Mouse (Mus musculus) midbrain, embryonic 16.5 days (tissue): ENCODE data around the gene Zfp511. TPM values are rescaled to one million over a fixed set of nuclear protein-coding genes. Genes with fewer than 3 reads are reported as not detected.

Experiments
- ATAC-seq: fragments of 200-750 bp; cut with Nextera tagmentation; 2 replicates; pipeline ENCODE4 v1.8.0; 2017; ENCODE audit warnings: moderate TSS enrichment
- H3K27ac ChIP-seq: fragments of 300-500 bp; sonication (generic); 2 replicates; pipeline ENCODE4 v1.5.1; 2014; ENCODE audit warnings: mild to moderate bottlenecking, low read length, mixed read lengths
- H3K27me3 ChIP-seq: fragments of 300-500 bp; sonication (generic); 2 replicates; pipeline ENCODE4 v1.6.1; 2014; ENCODE audit warnings: low read depth, low read length, mixed read lengths; ENCODE audit not compliant: control insufficient read depth, insufficient read depth
- H3K36me3 ChIP-seq: fragments of 300-500 bp; sonication (generic); 2 replicates; pipeline ENCODE4 v1.6.1; 2014; ENCODE audit warnings: mild to moderate bottlenecking, low read length, moderate library complexity, mixed read lengths; ENCODE audit not compliant: control insufficient read depth, insufficient read depth
- H3K4me1 ChIP-seq: fragments of 300-500 bp; sonication (generic); 2 replicates; pipeline ENCODE4 v1.6.1; 2014; ENCODE audit warnings: mild to moderate bottlenecking, low read length, mixed read lengths; ENCODE audit not compliant: control insufficient read depth, insufficient read depth
- H3K4me2 ChIP-seq: fragments of 300-500 bp; sonication (generic); 2 replicates; pipeline ENCODE4 v1.6.1; 2014; ENCODE audit warnings: mild to moderate bottlenecking, low read length, mixed read lengths
- H3K4me3 ChIP-seq: fragments of 300-500 bp; sonication (generic); 2 replicates; pipeline ENCODE4 v1.5.1; 2014; ENCODE audit warnings: low read depth, mild to moderate bottlenecking, low read length, moderate library complexity, mixed read lengths
- H3K9ac ChIP-seq: fragments of 300-500 bp; sonication (generic); 2 replicates; pipeline ENCODE4 v1.6.1; 2014; ENCODE audit warnings: low read depth, low read length, mixed read lengths
- H3K9me3 ChIP-seq: fragments of 300-500 bp; sonication (generic); replicated peaks from 2 replicates; pipeline ENCODE4 v1.6.1; 2014; ENCODE audit warnings: mild to moderate bottlenecking, low read length, mixed read lengths; ENCODE audit not compliant: control insufficient read depth, poor library complexity, severe bottlenecking
- WGBS: fragments of 180-500 bp; shearing (Covaris S2); extraction: QIAGEN DNeasy Blood & Tissue Kit; methylation state at CpG from one replicate; pipeline ENCODE4 v1.1.7; 2014; 5-methylcytosine and 5-hydroxymethylcytosine counted together
- polyA plus RNA-seq: library from polyadenylated mRNA; unstranded; fragments of >200 nt; fragmentation: Nextera tagmentation; extraction: Ambion mirVana; gene quantifications from 2 replicates; pipeline ENCODE4 v1.2.1, GENCODE M21; 2015

The Zfp511 gene
- polyA plus RNA-seq, 1 experiment from 2014 or later: 56.5 TPM

- peaks cover 23% of the 10 kb centered on the region for H3K27me3 ChIP-seq
- no peaks in the 10 kb centered on the region for H3K9me3 ChIP-seq
- 10% methylated on average over 7 of the region's 7 CpGs for WGBS
- H3K4me1 ChIP-seq: peaks cover 32% of the 10 kb centered on the region
- H3K27ac ChIP-seq: peak overlapping the region; percentile 81
- peak overlapping the region; percentile 79 for H3K9ac ChIP-seq
- no peaks in the 10 kb centered on the region for H3K36me3 ChIP-seq
- H3K4me3 ChIP-seq: peak overlapping the region; percentile 53
- no peak for ATAC-seq
- peak overlapping the region; percentile 88 for H3K4me2 ChIP-seq
Measured at GRCm38 (mm10) chr7:140058528-140058927, 22.3 kb downstream of the Zfp511 start.

- ATAC-seq: no peak
- Histone ChIP-seq H3K4me3 (no peak overlapping the region), H3K27me3 (peaks cover 26% of the 10 kb centered on the region), H3K36me3 (no peaks in the 10 kb centered on the region), H3K9me3 (no peaks in the 10 kb centered on the region), H3K27ac (no peak overlapping the region), H3K4me1 (peaks cover 32% of the 10 kb centered on the region), H3K9ac (no peak overlapping the region), H3K4me2 (no peak overlapping the region)
- 14% methylated on average over 4 of the region's 4 CpGs for WGBS
Measured at GRCm38 (mm10) chr7:140059601-140060000, 23.4 kb downstream of the Zfp511 start.

GRCm38 (mm10) chr7:140060936-140061831 is 25.0 kb downstream of the Zfp511 start:
- under 1% methylated on average over 47 of the region's 47 CpGs for WGBS
- Histone ChIP-seq H3K36me3 (no peaks in the 10 kb centered on the region), H3K27me3 (peaks cover 26% of the 10 kb centered on the region), H3K4me3 (peak overlapping the region; percentile 38), H3K9me3 (no peaks in the 10 kb centered on the region), H3K4me1 (peaks cover 32% of the 10 kb centered on the region), H3K9ac (peak overlapping the region; percentile 67), H3K27ac (peak overlapping the region; percentile 12; the same call in 1 of the 2 replicates), H3K4me2 (peak overlapping the region; percentile 85)
- peak; percentile 37 for ATAC-seq

DNA sequence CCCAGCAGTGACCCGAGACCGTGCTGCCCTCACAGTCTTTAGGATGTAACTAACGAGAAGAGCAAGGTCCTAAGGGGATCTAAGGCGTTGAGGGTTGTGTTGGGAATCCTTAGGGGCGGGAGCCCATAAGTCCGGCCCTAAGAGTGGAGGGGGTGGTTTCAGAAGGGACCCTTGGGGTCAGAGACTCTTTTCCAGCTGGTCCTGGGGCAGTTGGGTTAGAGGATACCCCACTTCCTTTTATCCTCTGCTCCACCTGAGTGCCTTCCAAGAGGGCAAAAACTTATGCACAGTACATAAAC is 25.6 kb downstream of the Zfp511 start:
- WGBS: 1% methylated on average over 6 of the region's 6 CpGs
- H3K27ac ChIP-seq: no peak overlapping the region
- H3K4me3 ChIP-seq: peak overlapping the region; percentile 38
- no peaks in the 10 kb centered on the region for H3K9me3 ChIP-seq
- H3K27me3 ChIP-seq: peaks cover 28% of the 10 kb centered on the region
- peak overlapping the region; percentile 85 for H3K4me2 ChIP-seq
- ATAC-seq: no peak
- H3K9ac ChIP-seq: peak overlapping the region; percentile 67; the same call in 1 of the 2 replicates
- H3K4me1 ChIP-seq: peaks cover 32% of the 10 kb centered on the region
- H3K36me3 ChIP-seq: no peaks in the 10 kb centered on the region

GRCm38 (mm10) chr7:140062307-140062706 is 26.1 kb downstream of the Zfp511 start:
- 13% methylated on average over 11 of the region's 11 CpGs for WGBS
- Histone ChIP-seq H3K4me3 (no peak overlapping the region), H3K27ac (no peak overlapping the region), H3K9me3 (no peaks in the 10 kb centered on the region), H3K4me1 (peaks cover 31% of the 10 kb centered on the region), H3K36me3 (no peaks in the 10 kb centered on the region), H3K4me2 (no peak overlapping the region), H3K9ac (no peak overlapping the region), H3K27me3 (peaks cover 29% of the 10 kb centered on the region)
- no peak; the same call in 1 of the 2 replicates for ATAC-seq

- peaks cover 29% of the 10 kb centered on the region for H3K27me3 ChIP-seq
- H3K9ac ChIP-seq: no peak overlapping the region
- ATAC-seq: no peak
- H3K9me3 ChIP-seq: no peaks in the 10 kb centered on the region
- H3K4me1 ChIP-seq: peaks cover 27% of the 10 kb centered on the region
- H3K27ac ChIP-seq: no peak overlapping the region
- no peak overlapping the region for H3K4me3 ChIP-seq
- no peak overlapping the region for H3K4me2 ChIP-seq
- 21% methylated on average over 7 of the region's 7 CpGs for WGBS
- H3K36me3 ChIP-seq: no peaks in the 10 kb centered on the region
Measured at GRCm38 (mm10) chr7:140063092-140063491, 26.9 kb downstream of the Zfp511 start.

- H3K36me3 ChIP-seq: peaks cover 26% of the 10 kb centered on the region
- no peak overlapping the region for H3K4me2 ChIP-seq
- H3K4me1 ChIP-seq: no peaks in the 10 kb centered on the region
- peaks cover 63% of the 10 kb centered on the region for H3K27me3 ChIP-seq
- no peak overlapping the region for H3K9ac ChIP-seq
- H3K27ac ChIP-seq: no peak overlapping the region
- WGBS: 73% methylated on average over 6 of the region's 6 CpGs
- ATAC-seq: no peak
- H3K9me3 ChIP-seq: no peaks in the 10 kb centered on the region
- no peak overlapping the region for H3K4me3 ChIP-seq
Measured at GRCm38 (mm10) chr7:140067397-140067796, 31.2 kb downstream of the Zfp511 start.

GRCm38 (mm10) chr7:140070042-140070711 is 34.0 kb downstream of the Zfp511 start:
- H3K9ac ChIP-seq: no peak overlapping the region
- 30% methylated on average over 39 of the region's 39 CpGs for WGBS
- H3K27ac ChIP-seq: no peak overlapping the region
- H3K4me2 ChIP-seq: peak overlapping the region; percentile 31
- no peak for ATAC-seq
- no peaks in the 10 kb centered on the region for H3K4me1 ChIP-seq
- H3K9me3 ChIP-seq: no peaks in the 10 kb centered on the region
- H3K36me3 ChIP-seq: peaks cover 36% of the 10 kb centered on the region
- no peak overlapping the region for H3K4me3 ChIP-seq
- peaks cover 55% of the 10 kb centered on the region for H3K27me3 ChIP-seq

DNA sequence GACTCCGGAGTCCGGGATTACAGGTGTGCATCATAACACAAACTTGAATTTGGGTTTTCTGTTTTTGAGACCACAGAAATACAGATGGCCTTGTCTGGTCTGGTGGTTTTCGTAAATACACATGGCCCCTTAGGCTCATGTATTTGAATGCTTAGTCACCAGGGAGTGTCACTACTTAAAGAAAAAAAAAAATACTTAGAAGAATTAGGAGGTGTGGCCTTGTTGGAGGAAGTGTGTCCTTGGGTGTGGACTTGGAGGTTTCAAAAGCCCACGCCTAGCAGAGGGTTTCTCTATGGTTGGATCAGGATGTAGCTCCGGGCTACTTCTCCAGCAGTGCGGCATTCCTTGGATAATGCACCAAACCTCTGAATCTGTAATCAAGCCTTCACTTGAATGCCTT is 41.5 kb downstream of the Zfp511 start:
- 79% methylated on average over 6 of the region's 6 CpGs for WGBS
- Histone ChIP-seq H3K9ac (no peak overlapping the region), H3K27ac (no peak overlapping the region)

More for the DNA sequence above, 41.5 kb downstream of the Zfp511 start:
- no peak for ATAC-seq
- H3K4me2 ChIP-seq: no peak overlapping the region
- peaks cover 10% of the 10 kb centered on the region for H3K4me1 ChIP-seq
- peaks cover 7% of the 10 kb centered on the region for H3K36me3 ChIP-seq
- no peak overlapping the region for H3K4me3 ChIP-seq
- peaks cover 8% of the 10 kb centered on the region for H3K27me3 ChIP-seq
- no peaks in the 10 kb centered on the region for H3K9me3 ChIP-seq
